Mouse (Mus musculus) left cerebral cortex, adult 11 months (tissue): Measurements from ENCODE around the gene Dpp6.

Source experiments
- DNase-seq: peaks from one replicate; pipeline ENCODE4 v3.0.0; 2022; ENCODE audit warnings: low spot score

Dpp6 gene

DNA sequence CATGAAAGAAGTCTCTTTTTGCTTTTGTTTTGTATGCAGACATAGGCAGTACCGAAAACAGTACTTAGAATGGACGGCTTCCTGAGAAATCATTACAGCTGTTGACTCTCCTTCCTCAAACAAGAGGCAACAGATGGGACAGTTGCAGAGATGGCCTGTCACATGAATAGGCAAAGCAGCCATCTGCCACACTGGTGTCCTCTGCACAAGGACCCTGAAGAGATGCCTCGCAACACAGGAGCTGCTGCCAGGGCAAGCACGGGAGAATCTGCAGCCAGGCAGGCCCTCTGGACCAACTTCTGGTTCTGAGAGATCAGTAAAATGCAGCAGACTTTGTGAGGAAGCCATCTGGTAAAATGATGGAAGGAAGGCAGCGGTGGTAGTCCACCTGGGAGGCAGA lies 950.9 kb downstream of the Dpp6 start:
- no peak for DNase-seq
